35 mouse cellular contexts compared by ENCODE assay signal in the genomic region with DNA sequence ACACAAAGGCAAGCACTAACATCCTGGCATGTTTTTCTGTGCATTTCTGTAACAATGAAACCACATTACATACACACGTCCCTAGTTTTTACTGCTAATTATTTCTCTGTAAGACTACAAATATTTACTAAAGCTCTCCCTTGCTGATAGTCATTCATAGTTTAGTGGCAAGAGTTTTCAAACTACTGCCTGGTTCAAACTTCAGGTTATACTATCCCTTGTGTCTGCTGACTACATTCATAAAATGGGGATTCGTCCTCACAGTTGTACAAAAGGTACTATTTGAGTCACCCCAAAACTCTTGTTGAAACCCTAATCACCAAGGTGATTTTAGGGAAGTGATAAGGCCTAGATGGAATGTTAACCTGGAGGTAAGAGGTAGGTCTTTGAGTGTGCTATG. TPM values are rescaled to one million over a fixed set of nuclear protein-coding genes. Genes with fewer than 3 reads are reported as not detected.
"Had no signal": no experiment of that assay in that cellular context is flagged by ENCODE, and none has a peak within 500 bp of the region (broad histone marks: within the 10 kb centered on the region; RNA-seq: fewer than 3 reads in every experiment).

No protein-coding gene starts in this region.

- H3K4me3 ChIP-seq: limb, embryonic 10.5 days; limb, embryonic 12.5 days; limb, embryonic 13.5 days; limb, embryonic 15.5 days; liver, embryonic 12.5 days; liver, embryonic 15.5 days; lung, embryonic 15.5 days; megakaryocyte, embryonic 14.5 days; midbrain, embryonic 10.5 days; midbrain, embryonic 12.5 days; midbrain, embryonic 13.5 days; midbrain, embryonic 15.5 days; myocyte; neural tube, embryonic 12.5 days had no signal

- H3K9me3 ChIP-seq: limb, embryonic 10.5 days; limb, embryonic 12.5 days; limb, embryonic 13.5 days; limb, embryonic 15.5 days; liver, embryonic 12.5 days; liver, embryonic 15.5 days; lung, embryonic 15.5 days; megakaryocyte, embryonic 14.5 days; midbrain, embryonic 10.5 days; midbrain, embryonic 12.5 days; midbrain, embryonic 13.5 days; midbrain, embryonic 15.5 days; neural tube, embryonic 12.5 days had no signal

- H3K27me3 ChIP-seq: limb, embryonic 12.5 days; limb, embryonic 13.5 days; limb, embryonic 15.5 days; liver, embryonic 12.5 days; liver, embryonic 15.5 days; lung, embryonic 15.5 days; megakaryocyte, embryonic 14.5 days; midbrain, embryonic 12.5 days; midbrain, embryonic 13.5 days; midbrain, embryonic 15.5 days; neural tube, embryonic 12.5 days had no signal

- H3K9ac ChIP-seq: limb, embryonic 12.5 days; limb, embryonic 13.5 days; limb, embryonic 15.5 days; liver, embryonic 12.5 days; liver, embryonic 14.5 days; liver, embryonic 15.5 days; lung, embryonic 14.5 days; lung, embryonic 15.5 days; midbrain, embryonic 12.5 days; midbrain, embryonic 13.5 days; midbrain, embryonic 15.5 days; neural tube, embryonic 12.5 days had no signal

- H3K4me2 ChIP-seq: limb, embryonic 12.5 days; limb, embryonic 13.5 days; limb, embryonic 15.5 days; liver, embryonic 11.5 days; lung, embryonic 14.5 days; lung, embryonic 15.5 days; midbrain, embryonic 11.5 days; midbrain, embryonic 12.5 days; midbrain, embryonic 13.5 days; midbrain, embryonic 15.5 days; neural tube, embryonic 12.5 days had no signal

- ATAC-seq: liver, embryonic 12.5 days; lung, postnatal 0 days; midbrain, embryonic 13.5 days; midbrain, embryonic 15.5 days; midbrain, embryonic 16.5 days had no signal

- H3K27ac ChIP-seq: limb, embryonic 10.5 days; limb, embryonic 12.5 days; limb, embryonic 13.5 days; limb, embryonic 15.5 days; liver, embryonic 14.5 days; lung, embryonic 15.5 days; macrophage; midbrain, embryonic 10.5 days; midbrain, embryonic 12.5 days; midbrain, embryonic 13.5 days; midbrain, embryonic 15.5 days; neural tube, embryonic 12.5 days had no signal

- DNase-seq: left cerebral cortex, postnatal 4 days; liver; lung, adult 18-20 months; lung, adult 2 months; lung, postnatal 10 days; lung, postnatal 14 days; lung, postnatal 36 days; lung, postnatal 4 days; midbrain, embryonic 14.5 days had no signal

RNA-seq across cellular contexts. Expression of a gene that starts 12.7 kb away (rescaled TPM):
- total RNA-seq: left cerebral cortex, adult 8-10 months; left cerebral cortex, postnatal 25 days; left cerebral cortex, postnatal 36 days; liver, adult 2 months; monocyte, adult 5-6 weeks had no signal
- polyA plus RNA-seq: liver, adult 2 months had no signal
